Comparison of ENCODE assay signal across 23 mouse cellular contexts in the genomic region with DNA sequence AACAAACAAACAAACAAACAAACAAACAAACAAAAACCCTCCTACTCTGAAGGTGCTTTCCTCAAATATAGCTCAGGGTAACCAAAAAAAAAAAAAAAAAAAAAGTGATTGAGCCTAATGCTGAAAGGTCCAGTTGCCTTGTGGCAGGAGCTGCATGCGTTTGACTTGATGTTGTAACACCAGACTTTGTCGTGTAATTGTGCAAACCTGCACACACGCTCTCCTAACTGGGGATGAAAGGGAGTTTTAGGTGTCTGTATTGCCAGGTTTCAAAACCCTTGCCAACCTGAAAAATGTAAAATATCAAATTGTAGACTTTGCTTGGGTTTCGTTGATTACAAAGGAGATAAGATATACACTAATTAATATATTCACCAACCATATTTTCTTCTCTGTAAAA. TPM values are rescaled to one million over a fixed set of nuclear protein-coding genes. Genes with fewer than 3 reads are reported as not detected.
DNase-seq lines count a peak whose midpoint lies in the region; ATAC-seq and TF ChIP-seq lines count a peak whose summit lies in the region.
"Had no signal": no experiment of that assay in that cellular context is flagged by ENCODE, and none has a peak within 500 bp of the region (broad histone marks: within the 10 kb centered on the region; RNA-seq: fewer than 3 reads in every experiment).

No protein-coding gene starts in this region.

- H3K4me1 ChIP-seq in liver, adult 2 months (ENCODE audit: control insufficient read depth, insufficient read depth, low read length): peaks cover 3% of the 10 kb centered on the region; the same call in 1 of the 2 replicates
- no peaks in the 10 kb centered on the region; the same call in 1 of the 2 replicates for H3K4me1 ChIP-seq in neural tube, embryonic 11.5 days (ENCODE audit: control insufficient read depth, insufficient read depth, low read length)
- H3K4me1 ChIP-seq: forebrain, embryonic 15.5 days had no signal

- H3K27me3 ChIP-seq in liver, adult 2 months (ENCODE audit: control insufficient read depth, insufficient read depth, low read length): no peaks in the 10 kb centered on the region
- no peaks in the 10 kb centered on the region for H3K27me3 ChIP-seq in neural tube, embryonic 11.5 days (ENCODE audit: control insufficient read depth, insufficient read depth, low read length)

- ATAC-seq in neural tube, embryonic 11.5 days (ENCODE audit: insufficient read depth, low FRiP score, low TSS enrichment): no peak
- ATAC-seq in megakaryocyte progenitor cell, adult 5-6 weeks (replicated peaks; ENCODE audit: poor library complexity): peak; percentile 42; the same call in 1 of the 2 replicates
- ATAC-seq: activated CD4-positive, CD25-positive, alpha-beta regulatory T cell, adult 4 months; forebrain, embryonic 13.5 days; forebrain, embryonic 15.5 days; forebrain, postnatal 0 days; Patski had no signal

- no peak overlapping the region for H3K4me3 ChIP-seq in liver, adult 2 months (ENCODE audit: insufficient read depth, low read depth, low read length)
- no peak overlapping the region for H3K4me3 ChIP-seq in neural tube, embryonic 11.5 days (ENCODE audit: low read depth, low read length)
- H3K4me3 ChIP-seq: embryonic facial prominence, embryonic 10.5 days; embryonic facial prominence, embryonic 12.5 days; forebrain, embryonic 13.5 days; forebrain, embryonic 15.5 days had no signal

- H3K4me2 ChIP-seq in neural tube, embryonic 11.5 days (ENCODE audit: low read depth): no peak overlapping the region
- H3K4me2 ChIP-seq: embryonic facial prominence, embryonic 12.5 days; forebrain, embryonic 13.5 days; forebrain, embryonic 15.5 days had no signal

- H3K9ac ChIP-seq in liver, adult 2 months (ENCODE audit: low read depth, low read length): no peak overlapping the region
- H3K9ac ChIP-seq in neural tube, embryonic 11.5 days (ENCODE audit: low read length): no peak overlapping the region
- H3K9ac ChIP-seq: embryonic facial prominence, embryonic 12.5 days; forebrain, embryonic 13.5 days; forebrain, embryonic 15.5 days; forebrain, postnatal 0 days had no signal

- H3K9me3 ChIP-seq in neural tube, embryonic 11.5 days (ENCODE audit: control insufficient read depth, low read length): no peaks in the 10 kb centered on the region
- H3K9me3 ChIP-seq: forebrain, embryonic 13.5 days; forebrain, embryonic 15.5 days had no signal

- peak; percentile 86 for DNase-seq in liver, adult 2 months (ENCODE audit: extremely low read depth, low read depth, low spot score)
- DNase-seq in liver: no peak
- peak; percentile 1 for DNase-seq in neural tube, embryonic 11.5 days (ENCODE audit: low spot score)
- no peak for DNase-seq in neural tube, embryonic 10.5 days (ENCODE audit: extremely low spot score, low spot score)
- no peak for DNase-seq in right cerebral cortex, postnatal 14 days
- DNase-seq: adrenal gland, adult 8-10 months; adrenal gland, postnatal 14 days; adrenal gland, postnatal 36 days; cerebellum, adult 11-12 months; cerebellum, adult 2 months; cerebellum, adult 9-10 months; cerebellum, postnatal 10 days; cerebellum, postnatal 25 days; forebrain, postnatal 0 days had no signal

- H3K36me3 ChIP-seq in liver, adult 2 months (ENCODE audit: control insufficient read depth, insufficient read depth, low read length): no peaks in the 10 kb centered on the region
- no peaks in the 10 kb centered on the region for H3K36me3 ChIP-seq in neural tube, embryonic 11.5 days (ENCODE audit: control insufficient read depth, insufficient read depth, low read length)
- H3K36me3 ChIP-seq: embryonic facial prominence, embryonic 10.5 days; embryonic facial prominence, embryonic 12.5 days; forebrain, embryonic 15.5 days had no signal

- no peaks in the 10 kb centered on the region for H3K79me2 ChIP-seq in liver, adult 2 months (ENCODE audit: control insufficient read depth, insufficient read depth, low read length)

- no peak for TF ChIP-seq POLR2A in liver, adult 2 months (IDR thresholded peaks at IDR 0.05; ENCODE audit: extremely low read depth, insufficient read depth, low read length)

- TF ChIP-seq CTCF in liver, adult 2 months (IDR thresholded peaks at IDR 0.05; ENCODE audit: low read depth, low read length): no peak

- no peak overlapping the region for H3K27ac ChIP-seq in liver, adult 2 months (replicated peaks; ENCODE audit: insufficient read depth, low read depth, low read length)
- no peak overlapping the region for H3K27ac ChIP-seq in neural tube, embryonic 11.5 days (ENCODE audit: low read depth, low read length)
- H3K27ac ChIP-seq: embryonic facial prominence, embryonic 10.5 days; embryonic facial prominence, embryonic 12.5 days; forebrain, embryonic 13.5 days; forebrain, embryonic 15.5 days had no signal

- WGBS in liver, adult 2 months: 24% methylated on average over 4 of the region's 4 CpGs
- 80% methylated on average over 4 of the region's 4 CpGs for WGBS in neural tube, embryonic 11.5 days

RNA-seq across cellular contexts. Expression of gene Gbx2, which starts 17.4 kb away (rescaled TPM):
- total RNA-seq in liver, adult 2 months (2014; rRNA removed): not detected in 2 replicates
- polyA plus RNA-seq in liver, adult 2 months (2012; rRNA removed): not detected in 2 replicates
- 44.0 and 45.8 TPM in 2 replicates for polyA plus RNA-seq in neural tube, embryonic 11.5 days (2014; fragmentation: Nextera tagmentation; extraction: Ambion mirVana)
- 1.0 TPM in 2 replicates for total RNA-seq in megakaryocyte progenitor cell, adult 5-6 weeks (2015)
- total RNA-seq in megakaryocyte progenitor cell, adult 5-6 weeks (2017): 0.12 and 0.98 TPM in 2 replicates
- total RNA-seq: adrenal gland, adult 18-20 months; adrenal gland, adult 8-10 months; adrenal gland, postnatal 14 days; adrenal gland, postnatal 36 days; MEL had no signal
- polyA plus RNA-seq: activated CD4-positive, CD25-positive, alpha-beta regulatory T cell, adult 4 months had no signal

Comparison
In these comparisons a context has a peak if more than half of its experiments do, and no peak if none do; other contexts are left out.
1. DNase-seq: peak in liver, adult 2 months (single experiment) and neural tube, embryonic 11.5 days (single experiment); none in liver (single experiment), neural tube, embryonic 10.5 days (single experiment) and right cerebral cortex, postnatal 14 days (single experiment).